Mouse (Mus musculus): ENCODE results near the gene Polr3b. TPM values are rescaled to one million over a fixed set of nuclear protein-coding genes. Genes with fewer than 3 reads are reported as not detected.

Polr3b gene
- polyA plus RNA-seq, 1 experiment from 2014 or later: 4.9 TPM

- Histone ChIP-seq H3K9me3 (replicated peaks; ENCODE audit: control insufficient read depth, low read length) (no peaks in the 10 kb centered on the region), H3K27me3 (ENCODE audit: control insufficient read depth, insufficient read depth, low read depth, low read length) (no peaks in the 10 kb centered on the region), H3K4me3 (ENCODE audit: low read depth, low read length) (no peak overlapping the region), H3K4me1 (ENCODE audit: control insufficient read depth, low read depth, low read length) (no peaks in the 10 kb centered on the region), H3K36me3 (ENCODE audit: control insufficient read depth, insufficient read depth) (peaks cover 7% of the 10 kb centered on the region), H3K27ac (ENCODE audit: low read length) (no peak overlapping the region), H3K4me2 (ENCODE audit: low read depth, low read length) (no peak overlapping the region), H3K9ac (ENCODE audit: low read depth, low read length) (no peak overlapping the region)
- WGBS (ENCODE audit: insufficient replicate concordance): 16% methylated on average over 1 of the region's 1 CpGs
- no peak for ATAC-seq (ENCODE audit: low read depth)
Measured at GRCm38 (mm10) chr10:84604335-84604734, 17.8 kb upstream of the Polr3b start.

- no peak for ATAC-seq (ENCODE audit: low read depth)
- H3K4me2 ChIP-seq (ENCODE audit: low read depth, low read length): no peak overlapping the region
- no peak overlapping the region for H3K9ac ChIP-seq (ENCODE audit: low read depth, low read length)
- no peaks in the 10 kb centered on the region for H3K9me3 ChIP-seq (replicated peaks; ENCODE audit: control insufficient read depth, low read length)
- H3K4me1 ChIP-seq (ENCODE audit: control insufficient read depth, low read depth, low read length): no peaks in the 10 kb centered on the region
- WGBS (ENCODE audit: insufficient replicate concordance): 72% methylated on average over 3 of the region's 3 CpGs
- peaks cover 7% of the 10 kb centered on the region for H3K36me3 ChIP-seq (ENCODE audit: control insufficient read depth, insufficient read depth)
- H3K4me3 ChIP-seq (ENCODE audit: low read depth, low read length): no peak overlapping the region
- no peaks in the 10 kb centered on the region for H3K27me3 ChIP-seq (ENCODE audit: control insufficient read depth, insufficient read depth, low read depth, low read length)
- no peak overlapping the region for H3K27ac ChIP-seq (ENCODE audit: low read length)
Measured at GRCm38 (mm10) chr10:84608361-84608760, 13.7 kb upstream of the Polr3b start.

GRCm38 (mm10) chr10:84610324-84610723 is 11.8 kb upstream of the Polr3b start:
- no peaks in the 10 kb centered on the region for H3K27me3 ChIP-seq (ENCODE audit: control insufficient read depth, insufficient read depth, low read depth, low read length)
- WGBS (ENCODE audit: insufficient replicate concordance): 65% methylated on average over 4 of the region's 4 CpGs
- H3K9me3 ChIP-seq (replicated peaks; ENCODE audit: control insufficient read depth, low read length): no peaks in the 10 kb centered on the region
- peaks cover 4% of the 10 kb centered on the region for H3K36me3 ChIP-seq (ENCODE audit: control insufficient read depth, insufficient read depth)
- H3K4me1 ChIP-seq (ENCODE audit: control insufficient read depth, low read depth, low read length): no peaks in the 10 kb centered on the region; the same call in 1 of the 2 replicates
- no peak overlapping the region for H3K9ac ChIP-seq (ENCODE audit: low read depth, low read length)
- no peak overlapping the region for H3K27ac ChIP-seq (ENCODE audit: low read length)
- no peak for ATAC-seq (ENCODE audit: low read depth)
- H3K4me2 ChIP-seq (ENCODE audit: low read depth, low read length): no peak overlapping the region
- no peak overlapping the region for H3K4me3 ChIP-seq (ENCODE audit: low read depth, low read length)

- H3K4me3 ChIP-seq (ENCODE audit: low read depth, low read length): no peak overlapping the region
- 70% methylated on average over 3 of the region's 3 CpGs for WGBS (ENCODE audit: insufficient replicate concordance)
- no peaks in the 10 kb centered on the region for H3K9me3 ChIP-seq (replicated peaks; ENCODE audit: control insufficient read depth, low read length)
- H3K27ac ChIP-seq (ENCODE audit: low read length): no peak overlapping the region
- H3K27me3 ChIP-seq (ENCODE audit: control insufficient read depth, insufficient read depth, low read depth, low read length): no peaks in the 10 kb centered on the region
- no peak overlapping the region for H3K9ac ChIP-seq (ENCODE audit: low read depth, low read length)
- no peaks in the 10 kb centered on the region; the same call in 1 of the 2 replicates for H3K4me1 ChIP-seq (ENCODE audit: control insufficient read depth, low read depth, low read length)
- H3K4me2 ChIP-seq (ENCODE audit: low read depth, low read length): no peak overlapping the region
- no peak for ATAC-seq (ENCODE audit: low read depth)
- H3K36me3 ChIP-seq (ENCODE audit: control insufficient read depth, insufficient read depth): peaks cover 4% of the 10 kb centered on the region
Measured at GRCm38 (mm10) chr10:84610783-84611182, 11.3 kb upstream of the Polr3b start.

GRCm38 (mm10) chr10:84611664-84612063 is 10.4 kb upstream of the Polr3b start:
- no peak overlapping the region for H3K4me3 ChIP-seq (ENCODE audit: low read depth, low read length)
- H3K9ac ChIP-seq (ENCODE audit: low read depth, low read length): no peak overlapping the region
- H3K36me3 ChIP-seq (ENCODE audit: control insufficient read depth, insufficient read depth): peaks cover 4% of the 10 kb centered on the region
- no peaks in the 10 kb centered on the region for H3K9me3 ChIP-seq (replicated peaks; ENCODE audit: control insufficient read depth, low read length)
- 32% methylated on average over 3 of the region's 3 CpGs for WGBS (ENCODE audit: insufficient replicate concordance)
- no peak for ATAC-seq (ENCODE audit: low read depth)
- H3K27ac ChIP-seq (ENCODE audit: low read length): no peak overlapping the region
- H3K27me3 ChIP-seq (ENCODE audit: control insufficient read depth, insufficient read depth, low read depth, low read length): no peaks in the 10 kb centered on the region
- no peak overlapping the region for H3K4me2 ChIP-seq (ENCODE audit: low read depth, low read length)
- H3K4me1 ChIP-seq (ENCODE audit: control insufficient read depth, low read depth, low read length): no peaks in the 10 kb centered on the region; the same call in 1 of the 2 replicates

- Histone ChIP-seq H3K27ac (ENCODE audit: low read length) (no peak overlapping the region), H3K27me3 (ENCODE audit: control insufficient read depth, insufficient read depth, low read depth, low read length) (no peaks in the 10 kb centered on the region), H3K4me2 (ENCODE audit: low read depth, low read length) (no peak overlapping the region), H3K9me3 (replicated peaks; ENCODE audit: control insufficient read depth, low read length) (no peaks in the 10 kb centered on the region), H3K4me1 (ENCODE audit: control insufficient read depth, low read depth, low read length) (no peaks in the 10 kb centered on the region; the same call in 1 of the 2 replicates), H3K4me3 (ENCODE audit: low read depth, low read length) (no peak overlapping the region), H3K36me3 (ENCODE audit: control insufficient read depth, insufficient read depth) (peaks cover 4% of the 10 kb centered on the region), H3K9ac (ENCODE audit: low read depth, low read length) (no peak overlapping the region)
- WGBS (ENCODE audit: insufficient replicate concordance): 51% methylated on average over 2 of the region's 2 CpGs
- ATAC-seq (ENCODE audit: low read depth): no peak
Measured at GRCm38 (mm10) chr10:84612281-84612680, 9.8 kb upstream of the Polr3b start.

- H3K9ac ChIP-seq (ENCODE audit: low read depth, low read length): no peak overlapping the region
Measured at GRCm38 (mm10) chr10:84613366-84613765, 8.7 kb upstream of the Polr3b start.

GRCm38 (mm10) chr10:84615076-84615475 is 7.0 kb upstream of the Polr3b start:
- ATAC-seq (ENCODE audit: low read depth): no peak
- no peaks in the 10 kb centered on the region; the same call in 1 of the 2 replicates for H3K4me1 ChIP-seq (ENCODE audit: control insufficient read depth, low read depth, low read length)
- H3K9ac ChIP-seq (ENCODE audit: low read depth, low read length): no peak overlapping the region
- H3K27ac ChIP-seq (ENCODE audit: low read length): no peak overlapping the region
- H3K9me3 ChIP-seq (replicated peaks; ENCODE audit: control insufficient read depth, low read length): no peaks in the 10 kb centered on the region
- H3K4me3 ChIP-seq (ENCODE audit: low read depth, low read length): no peak overlapping the region
- no peaks in the 10 kb centered on the region for H3K27me3 ChIP-seq (ENCODE audit: control insufficient read depth, insufficient read depth, low read depth, low read length)
- H3K36me3 ChIP-seq (ENCODE audit: control insufficient read depth, insufficient read depth): peaks cover 4% of the 10 kb centered on the region; the same call in 1 of the 2 replicates
- H3K4me2 ChIP-seq (ENCODE audit: low read depth, low read length): no peak overlapping the region
- 47% methylated on average over 3 of the region's 3 CpGs for WGBS (ENCODE audit: insufficient replicate concordance)

More at GRCm38 (mm10) chr10:84613366-84613765, 8.7 kb upstream of the Polr3b start:
- Histone ChIP-seq H3K27ac (ENCODE audit: low read length) (no peak overlapping the region), H3K36me3 (ENCODE audit: control insufficient read depth, insufficient read depth) (peaks cover 4% of the 10 kb centered on the region; the same call in 1 of the 2 replicates), H3K4me3 (ENCODE audit: low read depth, low read length) (no peak overlapping the region), H3K4me2 (ENCODE audit: low read depth, low read length) (no peak overlapping the region), H3K9me3 (replicated peaks; ENCODE audit: control insufficient read depth, low read length) (no peaks in the 10 kb centered on the region), H3K4me1 (ENCODE audit: control insufficient read depth, low read depth, low read length) (no peaks in the 10 kb centered on the region; the same call in 1 of the 2 replicates), H3K27me3 (ENCODE audit: control insufficient read depth, insufficient read depth, low read depth, low read length) (no peaks in the 10 kb centered on the region)
- no peak for ATAC-seq (ENCODE audit: low read depth)
- WGBS (ENCODE audit: insufficient replicate concordance): 69% methylated on average over 8 of the region's 8 CpGs

GRCm38 (mm10) chr10:84631182-84631581 is 9.1 kb downstream of the Polr3b start:
- no peaks in the 10 kb centered on the region for H3K4me1 ChIP-seq (ENCODE audit: control insufficient read depth, low read depth, low read length)
- H3K9ac ChIP-seq (ENCODE audit: low read depth, low read length): no peak overlapping the region
- H3K4me2 ChIP-seq (ENCODE audit: low read depth, low read length): no peak overlapping the region
- no peak overlapping the region for H3K27ac ChIP-seq (ENCODE audit: low read length)
- H3K4me3 ChIP-seq (ENCODE audit: low read depth, low read length): no peak overlapping the region
- WGBS (ENCODE audit: insufficient replicate concordance): 57% methylated on average over 5 of the region's 5 CpGs
- no peaks in the 10 kb centered on the region for H3K9me3 ChIP-seq (replicated peaks; ENCODE audit: control insufficient read depth, low read length)
- H3K36me3 ChIP-seq (ENCODE audit: control insufficient read depth, insufficient read depth): peaks cover 3% of the 10 kb centered on the region
- H3K27me3 ChIP-seq (ENCODE audit: control insufficient read depth, insufficient read depth, low read depth, low read length): no peaks in the 10 kb centered on the region
- no peak for ATAC-seq (ENCODE audit: low read depth)
